Mouse (Mus musculus) heart, adult 2 months (tissue): ENCODE data around the gene Ptprn2.

ENCODE experiments used
- CTCF ChIP-seq: fragments of 200-600 bp; IDR thresholded peaks from 2 replicates; pipeline ENCODE4 v1.8.1; 2022; ENCODE audit warnings: antibody characterized with exemption, mild to moderate bottlenecking, moderate library complexity
- EP300 ChIP-seq: fragments of 200-500 bp; IDR thresholded peaks from 2 replicates; pipeline ENCODE4 v1.6.1; 2011; ENCODE audit warnings: low read depth, low read length, control low read depth; ENCODE audit not compliant: insufficient read depth
- POLR2A ChIP-seq: fragments of 200-500 bp; IDR thresholded peaks from 2 replicates; pipeline ENCODE4 v1.6.1; 2011; ENCODE audit warnings: mild to moderate bottlenecking, low read depth, low read length, control low read depth; ENCODE audit not compliant: insufficient read depth

- no peak for TF ChIP-seq POLR2A
- no peak for TF ChIP-seq CTCF
- TF ChIP-seq EP300 = no peak
Observed at GRCm38 (mm10) chr12:117235114-117235513, 749.6 kb downstream of the Ptprn2 start.
